Mouse (Mus musculus): ENCODE measurements around the gene Itih3. TPM values are rescaled to one million over a fixed set of nuclear protein-coding genes. Genes with fewer than 3 reads are reported as not detected.

Gene Itih3
- polyA plus RNA-seq, 1 experiment, result 0.19 TPM

GRCm38 (mm10) chr14:30885298-30885697 is 38.3 kb downstream of the Itih3 start:
- WGBS, result 36% methylated on average over 3 of the region's 3 CpGs
- no peaks in the 10 kb centered on the region for H3K36me3 ChIP-seq (ENCODE audit: control insufficient read depth, insufficient read depth, low read length)
- H3K27me3 ChIP-seq (ENCODE audit: control insufficient read depth, insufficient read depth, low read length), result no peaks in the 10 kb centered on the region
- no peak for DNase-seq
- no peak for TF ChIP-seq CTCF (IDR thresholded peaks at IDR 0.05; ENCODE audit: borderline replicate concordance, control insufficient read depth, extremely low read depth, insufficient read depth, low read length, poor library complexity)
- TF ChIP-seq POLR2A (IDR thresholded peaks at IDR 0.05; ENCODE audit: control insufficient read depth, extremely low read depth, insufficient read depth, low read length, poor library complexity), result no peak
- no peak overlapping the region for H3K27ac ChIP-seq (ENCODE audit: control insufficient read depth, insufficient read depth, low read length)
- H3K4me1 ChIP-seq (replicated peaks; ENCODE audit: control insufficient read depth, insufficient read depth, low read length), result 0 out of 2 replicates have a peak, but pooled peaks cover 5% of the 10 kb centered on the region
- H3K4me3 ChIP-seq (ENCODE audit: control insufficient read depth, insufficient read depth, low read length), result no peak overlapping the region

GRCm38 (mm10) chr14:30881718-30882108 is 41.8 kb downstream of the Itih3 start:
- Histone ChIP-seq H3K27me3 (ENCODE audit: control insufficient read depth, insufficient read depth, low read length) (no peaks in the 10 kb centered on the region), H3K27ac (ENCODE audit: control insufficient read depth, insufficient read depth, low read length) (no peak overlapping the region), H3K4me1 (replicated peaks; ENCODE audit: control insufficient read depth, insufficient read depth, low read length) (no peaks in the 10 kb centered on the region), H3K4me3 (ENCODE audit: control insufficient read depth, insufficient read depth, low read length) (no peak overlapping the region), H3K36me3 (ENCODE audit: control insufficient read depth, insufficient read depth, low read length) (no peaks in the 10 kb centered on the region)
- 94% methylated on average over 3 of the region's 3 CpGs for WGBS
- TF ChIP-seq POLR2A (IDR thresholded peaks at IDR 0.05; ENCODE audit: control insufficient read depth, extremely low read depth, insufficient read depth, low read length, poor library complexity) (no peak), CTCF (IDR thresholded peaks at IDR 0.05; ENCODE audit: borderline replicate concordance, control insufficient read depth, extremely low read depth, insufficient read depth, low read length, poor library complexity) (no peak)
- DNase-seq, result no peak

- Histone ChIP-seq H3K4me3 (ENCODE audit: control insufficient read depth, insufficient read depth, low read length) (no peak overlapping the region), H3K27me3 (ENCODE audit: control insufficient read depth, insufficient read depth, low read length) (no peaks in the 10 kb centered on the region), H3K36me3 (ENCODE audit: control insufficient read depth, insufficient read depth, low read length) (no peaks in the 10 kb centered on the region), H3K27ac (ENCODE audit: control insufficient read depth, insufficient read depth, low read length) (no peak overlapping the region), H3K4me1 (replicated peaks; ENCODE audit: control insufficient read depth, insufficient read depth, low read length) (no peaks in the 10 kb centered on the region)
- DNase-seq, result peak; percentile 35
- no peak for TF ChIP-seq CTCF (IDR thresholded peaks at IDR 0.05; ENCODE audit: borderline replicate concordance, control insufficient read depth, extremely low read depth, insufficient read depth, low read length, poor library complexity)
- no peak for TF ChIP-seq POLR2A (IDR thresholded peaks at IDR 0.05; ENCODE audit: control insufficient read depth, extremely low read depth, insufficient read depth, low read length, poor library complexity)
- 80% methylated on average over 17 of the region's 17 CpGs for WGBS
Measured at GRCm38 (mm10) chr14:30880811-30881717, 42.5 kb downstream of the Itih3 start.

- Histone ChIP-seq H3K27me3 (ENCODE audit: control insufficient read depth, insufficient read depth, low read length) (no peaks in the 10 kb centered on the region), H3K27ac (ENCODE audit: control insufficient read depth, insufficient read depth, low read length) (no peak overlapping the region), H3K36me3 (ENCODE audit: control insufficient read depth, insufficient read depth, low read length) (no peaks in the 10 kb centered on the region), H3K4me1 (replicated peaks; ENCODE audit: control insufficient read depth, insufficient read depth, low read length) (no peaks in the 10 kb centered on the region), H3K4me3 (ENCODE audit: control insufficient read depth, insufficient read depth, low read length) (no peak overlapping the region)
- DNase-seq, result no peak
- WGBS, result 88% methylated on average over 8 of the region's 8 CpGs
- no peak for TF ChIP-seq POLR2A (IDR thresholded peaks at IDR 0.05; ENCODE audit: control insufficient read depth, extremely low read depth, insufficient read depth, low read length, poor library complexity)
Measured at GRCm38 (mm10) chr14:30880251-30880650, 43.3 kb downstream of the Itih3 start.

GRCm38 (mm10) chr14:30879794-30880193 is 43.8 kb downstream of the Itih3 start:
- TF ChIP-seq POLR2A (IDR thresholded peaks at IDR 0.05; ENCODE audit: control insufficient read depth, extremely low read depth, insufficient read depth, low read length, poor library complexity), result no peak
- no peak for TF ChIP-seq CTCF (IDR thresholded peaks at IDR 0.05; ENCODE audit: borderline replicate concordance, control insufficient read depth, extremely low read depth, insufficient read depth, low read length, poor library complexity)
- DNase-seq, result no peak
- Histone ChIP-seq H3K27ac (ENCODE audit: control insufficient read depth, insufficient read depth, low read length) (no peak overlapping the region), H3K36me3 (ENCODE audit: control insufficient read depth, insufficient read depth, low read length) (no peaks in the 10 kb centered on the region), H3K4me3 (ENCODE audit: control insufficient read depth, insufficient read depth, low read length) (no peak overlapping the region), H3K27me3 (ENCODE audit: control insufficient read depth, insufficient read depth, low read length) (no peaks in the 10 kb centered on the region), H3K4me1 (replicated peaks; ENCODE audit: control insufficient read depth, insufficient read depth, low read length) (no peaks in the 10 kb centered on the region)
- 94% methylated on average over 9 of the region's 9 CpGs for WGBS

- TF ChIP-seq CTCF (IDR thresholded peaks at IDR 0.05; ENCODE audit: borderline replicate concordance, control insufficient read depth, extremely low read depth, insufficient read depth, low read length, poor library complexity) (no peak), POLR2A (IDR thresholded peaks at IDR 0.05; ENCODE audit: control insufficient read depth, extremely low read depth, insufficient read depth, low read length, poor library complexity) (no peak)
- Histone ChIP-seq H3K4me3 (ENCODE audit: control insufficient read depth, insufficient read depth, low read length) (no peak within 1 kb of the TSS), H3K4me1 (replicated peaks; ENCODE audit: control insufficient read depth, insufficient read depth, low read length) (no peaks in the 10 kb centered on the region), H3K36me3 (ENCODE audit: control insufficient read depth, insufficient read depth, low read length) (no peaks in the 10 kb centered on the region), H3K27me3 (ENCODE audit: control insufficient read depth, insufficient read depth, low read length) (no peaks in the 10 kb centered on the region), H3K27ac (ENCODE audit: control insufficient read depth, insufficient read depth, low read length) (no peak within 1 kb of the TSS)
- no peak for DNase-seq
- WGBS, result 89% methylated on average over 11 of the region's 11 CpGs
Measured at GRCm38 (mm10) chr14:30878958-30879571, 44.5 kb downstream of the Itih3 start, which contains the start of gene Mustn1. Gene Mustn1, plus strand, starts transcription at chr14:30879200.
